Mouse (Mus musculus) lung, postnatal 14 days (tissue): Measurements from ENCODE around the gene Aldh3a1.

Source experiments
- DNase-seq: peaks from one replicate; pipeline ENCODE4 v3.0.0; 2021

Aldh3a1 gene

DNA sequence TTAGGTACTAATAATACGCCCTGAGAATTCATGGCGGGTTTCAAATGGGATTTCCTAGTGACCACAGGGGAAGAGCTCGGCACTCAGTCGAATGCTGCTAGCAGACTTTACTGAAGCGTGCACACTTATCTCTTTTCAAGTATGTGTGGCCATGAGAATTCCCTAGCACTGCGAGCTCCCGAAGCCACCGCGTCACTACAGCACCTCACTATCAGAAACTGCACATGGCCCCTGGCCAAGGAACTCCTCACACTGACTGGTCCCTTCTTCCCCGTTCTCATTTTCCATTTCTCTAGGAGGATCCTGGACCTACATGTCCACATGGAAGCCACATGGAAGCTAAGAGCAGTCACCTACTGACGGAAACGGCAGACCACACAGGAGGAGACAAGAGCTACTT, 45.5 kb downstream of the Aldh3a1 start:
- DNase-seq, result no peak

DNA sequence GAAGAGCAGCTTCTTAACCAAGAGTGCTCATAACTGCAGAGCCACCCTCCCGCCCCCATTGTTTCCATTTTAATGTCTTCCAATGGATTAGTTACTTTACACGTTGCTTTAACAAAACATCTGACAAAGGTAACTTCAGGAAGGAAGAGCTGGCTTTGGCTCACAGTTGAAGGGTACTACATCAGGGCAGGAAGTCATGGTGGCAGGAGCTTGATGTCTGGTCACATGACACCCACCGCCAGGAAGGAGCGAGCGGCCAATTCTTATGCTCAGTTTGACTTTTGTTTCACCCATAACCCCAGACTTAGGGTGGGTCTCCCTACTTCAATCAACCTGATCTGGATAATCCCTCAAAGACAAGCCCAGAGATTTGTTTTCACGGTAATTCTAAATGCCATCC, 51.8 kb downstream of the Aldh3a1 start:
- no peak for DNase-seq

DNA sequence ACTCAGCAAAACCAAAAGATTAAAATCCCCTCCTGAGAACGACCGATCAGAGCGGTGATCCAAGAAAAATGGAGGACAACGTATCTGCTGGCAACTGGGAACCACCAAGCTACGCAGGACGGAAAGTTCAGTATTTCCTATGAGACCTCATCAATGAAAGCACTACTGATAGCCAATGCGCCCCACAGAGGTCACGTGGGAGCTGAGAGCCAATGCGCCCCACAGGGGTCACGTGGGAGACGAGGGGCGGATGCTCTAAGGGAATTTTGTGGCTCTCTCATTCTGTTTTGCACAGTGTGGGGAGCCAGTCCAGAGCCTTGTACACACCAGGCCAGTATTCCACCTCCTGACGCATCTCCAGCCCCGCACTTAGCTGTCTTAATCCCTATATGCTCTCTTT, 55.2 kb downstream of the Aldh3a1 start:
- DNase-seq, result no peak

DNA sequence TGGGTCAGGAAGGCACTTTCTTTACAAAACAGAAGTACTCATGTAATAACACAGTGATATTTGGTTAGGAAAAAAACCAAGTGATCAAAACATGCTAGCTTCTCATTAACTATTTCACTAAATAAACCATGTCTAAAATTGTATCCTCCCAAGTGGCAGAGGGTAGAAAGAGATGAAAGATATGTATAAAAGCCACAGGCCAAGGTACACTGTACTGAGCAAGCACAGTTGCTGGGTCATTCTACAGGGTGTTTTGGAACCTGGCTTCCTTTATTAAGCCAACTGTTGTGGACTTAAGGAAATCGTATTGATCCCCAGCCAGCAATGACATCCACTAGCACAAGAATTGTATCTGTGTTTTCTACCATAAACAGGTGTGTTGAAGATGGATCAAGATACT, 56.5 kb downstream of the Aldh3a1 start:
- no peak for DNase-seq

DNA sequence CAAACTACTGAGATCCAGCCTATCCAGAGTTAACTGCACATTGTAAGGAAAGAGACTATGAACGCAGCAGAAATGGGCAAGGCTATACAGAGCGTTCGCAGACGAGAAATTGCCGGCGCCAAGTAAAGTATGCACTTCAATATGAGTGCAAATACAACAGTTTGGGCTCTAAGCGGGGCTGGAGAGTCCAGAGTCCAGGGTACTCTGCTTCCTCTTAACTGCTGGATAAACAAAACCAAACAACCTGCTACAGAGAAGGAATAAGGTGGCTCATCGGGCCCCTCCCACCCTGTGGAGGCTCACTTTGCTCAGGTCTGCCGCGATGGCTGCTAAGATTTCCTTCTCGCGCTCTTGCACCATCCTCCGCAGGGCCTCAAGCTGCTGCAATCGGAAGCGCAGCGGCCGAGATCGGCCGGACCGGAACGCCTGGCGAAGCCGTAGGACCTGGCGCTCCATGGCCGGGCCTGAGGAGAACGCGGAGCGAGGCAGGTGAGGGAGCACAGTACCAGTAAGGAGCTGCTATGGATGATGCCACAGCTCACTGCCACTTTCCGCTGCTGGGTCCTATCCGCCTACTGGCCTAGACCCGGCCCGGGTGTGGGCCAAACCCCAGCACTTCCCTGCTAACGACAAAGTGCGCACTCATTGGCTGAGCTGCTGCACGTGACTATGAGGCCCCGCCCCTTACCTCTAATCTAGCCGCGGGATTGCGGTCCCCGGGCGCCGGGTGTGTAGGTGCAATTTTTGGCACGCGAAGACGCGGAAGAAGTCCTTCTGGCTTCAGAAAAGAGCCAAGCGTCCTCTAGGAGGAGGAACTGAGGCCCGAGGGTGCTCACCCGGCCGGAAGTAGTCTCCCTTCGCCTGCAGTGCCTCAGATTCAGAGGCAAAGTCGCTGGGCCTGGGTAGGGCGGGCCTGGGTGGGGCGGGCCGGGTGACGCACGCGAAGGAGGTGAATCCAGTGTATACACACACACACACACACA, 59.5 kb downstream of the Aldh3a1 start, which contains the start of gene Aldh3a2:
Gene Aldh3a2, minus strand, starts transcription at position 914 of the 983 bp plus-strand sequence.
- DNase-seq, result peak; percentile 97
